Mouse (Mus musculus) cerebellum, adult 2 months (tissue): Measurements from ENCODE around the gene Eya4.

Experiments used
- CTCF ChIP-seq: fragments of 200-500 bp; IDR thresholded peaks from 2 replicates; pipeline ENCODE4 v1.5.1; 2011; ENCODE audit warnings: low read depth, mild to moderate bottlenecking, control low read depth, low read length, moderate library complexity, borderline replicate concordance; ENCODE audit not compliant: insufficient read depth
- POLR2A ChIP-seq: fragments of 200-500 bp; IDR thresholded peaks from 2 replicates; pipeline ENCODE4 v1.6.1; 2011; ENCODE audit warnings: low read length, control low read depth, borderline replicate concordance; ENCODE audit not compliant: insufficient read depth

DNA sequence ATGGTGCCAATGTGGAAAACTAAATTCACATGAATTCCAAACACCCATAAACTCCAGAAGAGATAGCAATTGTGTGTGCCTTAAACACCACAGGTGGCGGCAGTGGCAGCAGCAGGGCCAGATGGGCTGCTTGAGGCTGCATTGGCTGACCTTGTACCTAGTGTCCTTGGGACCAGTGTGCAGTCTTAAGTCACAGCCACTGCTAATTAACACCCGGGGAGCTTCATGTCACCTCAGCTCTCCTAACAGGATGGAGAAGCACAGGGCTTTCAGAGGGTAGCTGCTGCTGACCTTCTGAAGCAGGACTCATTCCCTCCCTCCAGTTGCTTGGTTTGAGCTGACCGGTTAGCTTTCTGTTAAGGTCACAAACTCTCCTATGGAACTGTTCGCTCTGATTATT is 242.5 kb downstream of the Eya4 start:
- TF ChIP-seq CTCF (no peak), POLR2A (no peak)
